Mouse (Mus musculus): ENCODE data around the gene Gpc1. TPM values are rescaled to one million over a fixed set of nuclear protein-coding genes. Genes with fewer than 3 reads are reported as not detected.

The Gpc1 gene
- total and polyA plus RNA-seq, 2 experiments from 2014 or later, result 57.8 to 215 TPM

DNA sequence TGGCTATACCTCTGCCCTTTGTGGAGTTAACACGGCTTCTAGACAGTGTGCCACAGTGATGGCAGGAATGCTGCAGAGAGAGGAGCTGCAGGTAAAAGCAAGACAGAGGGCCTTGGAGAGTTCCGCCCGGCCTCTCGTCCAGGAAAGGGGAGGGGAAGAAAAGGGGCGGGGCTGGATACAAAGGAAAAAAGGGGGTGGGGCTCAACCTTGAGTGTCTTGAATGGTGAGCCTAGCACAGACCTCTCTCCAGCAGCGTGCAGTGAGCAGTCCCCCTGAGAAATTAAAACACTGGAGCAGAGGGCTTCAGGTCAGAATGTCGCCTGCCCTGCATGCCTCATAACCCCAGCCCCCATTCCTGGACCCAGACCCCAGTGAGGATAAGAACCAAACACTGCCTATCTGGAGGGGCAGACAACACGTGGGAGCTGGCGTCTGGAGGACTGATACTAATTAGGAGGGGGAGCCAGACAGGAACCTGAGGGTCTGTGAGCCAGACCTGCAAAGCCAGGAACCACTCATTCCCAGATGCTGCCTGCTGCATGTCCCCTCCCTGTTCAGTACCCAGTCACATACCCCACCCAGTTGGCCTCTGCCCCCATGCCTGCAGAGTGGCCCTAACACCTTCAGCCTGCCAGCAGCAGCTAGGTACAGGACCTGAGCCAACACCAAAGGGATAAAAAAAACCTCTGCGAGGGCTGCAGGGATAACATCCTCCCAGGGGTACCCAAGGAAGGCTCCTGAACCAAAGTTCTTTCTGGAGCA lies 40.2 kb upstream of the Gpc1 start:
- no peak overlapping the region for H3K4me3 ChIP-seq (ENCODE audit: low read length)
- no peaks in the 10 kb centered on the region for H3K9me3 ChIP-seq (ENCODE audit: low read length)
- no peak overlapping the region for H3K27ac ChIP-seq
- 8% methylated on average over 9 of the region's 10 CpGs for WGBS
- no peaks in the 10 kb centered on the region; the same call in 1 of the 2 replicates for H3K4me1 ChIP-seq (ENCODE audit: insufficient read depth, low read length)
- TF ChIP-seq CTCF (IDR thresholded peaks at IDR 0.05; ENCODE audit: low read depth), result no peak
- ATAC-seq (peak; percentile 36; the same call in 1 of the 2 replicates), DNase-seq (ENCODE audit: low spot score) (no peak)
- no peaks in the 10 kb centered on the region for H3K27me3 ChIP-seq (ENCODE audit: insufficient read depth, low read length)
- H3K36me3 ChIP-seq (ENCODE audit: insufficient read depth, low read length), result no peaks in the 10 kb centered on the region
- no peak overlapping the region for H3K4me2 ChIP-seq (ENCODE audit: low read depth, low read length)
- H3K9ac ChIP-seq (replicated peaks; ENCODE audit: low read length), result no peak overlapping the region

DNA sequence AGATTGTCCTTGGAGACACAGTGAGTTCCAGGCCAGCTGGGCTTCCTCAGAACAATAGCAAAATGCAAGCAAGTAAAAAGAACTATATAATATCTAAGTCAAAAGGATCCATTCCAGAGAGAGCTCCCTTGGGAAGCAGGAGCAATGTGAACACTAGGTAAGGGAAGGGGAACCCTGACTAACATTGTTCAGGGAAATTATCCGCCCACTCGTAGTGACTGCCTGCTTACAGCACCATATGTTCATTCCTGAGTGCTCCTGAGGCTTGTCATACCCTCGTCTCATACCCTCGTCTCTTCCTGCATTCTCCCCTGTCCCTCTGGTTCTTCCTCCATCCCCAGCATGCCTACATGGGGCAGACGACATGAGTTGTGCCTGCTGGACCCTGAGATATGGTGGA lies 37.7 kb upstream of the Gpc1 start:
- Histone ChIP-seq H3K9ac (replicated peaks; ENCODE audit: low read length) (no peak overlapping the region), H3K4me2 (ENCODE audit: low read depth, low read length) (no peak overlapping the region), H3K27me3 (ENCODE audit: insufficient read depth, low read length) (no peaks in the 10 kb centered on the region), H3K9me3 (ENCODE audit: low read length) (no peaks in the 10 kb centered on the region), H3K4me1 (ENCODE audit: insufficient read depth, low read length) (no peaks in the 10 kb centered on the region; the same call in 1 of the 2 replicates), H3K4me3 (ENCODE audit: low read length) (no peak overlapping the region), H3K27ac (no peak overlapping the region), H3K36me3 (ENCODE audit: insufficient read depth, low read length) (no peaks in the 10 kb centered on the region)
- TF ChIP-seq CTCF (IDR thresholded peaks at IDR 0.05; ENCODE audit: low read depth), result no peak
- ATAC-seq, result no peak
- no peak for DNase-seq (ENCODE audit: low spot score)
- 53% methylated on average over 5 of the region's 5 CpGs for WGBS

DNA sequence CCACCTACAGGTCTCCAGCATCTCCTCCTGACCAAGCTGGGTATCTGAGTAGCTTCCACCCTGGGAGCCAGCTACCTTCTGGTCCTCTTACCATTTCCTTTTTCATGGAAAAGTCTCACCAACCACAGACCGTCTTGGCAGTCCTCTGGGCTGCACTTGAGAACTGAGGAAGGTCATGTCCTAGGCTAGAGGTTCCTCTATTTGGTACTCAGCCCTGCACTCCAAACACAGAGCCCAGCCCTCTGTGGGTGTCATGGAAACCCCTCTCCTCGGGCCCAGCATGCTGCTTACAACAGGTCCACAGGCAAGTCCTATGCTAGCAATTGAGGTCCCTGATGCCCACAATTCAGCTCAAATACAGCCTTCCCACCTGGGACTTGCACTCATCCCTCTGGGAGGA lies 33.0 kb upstream of the Gpc1 start:
- WGBS, result 79% methylated on average over 2 of the region's 2 CpGs

DNA sequence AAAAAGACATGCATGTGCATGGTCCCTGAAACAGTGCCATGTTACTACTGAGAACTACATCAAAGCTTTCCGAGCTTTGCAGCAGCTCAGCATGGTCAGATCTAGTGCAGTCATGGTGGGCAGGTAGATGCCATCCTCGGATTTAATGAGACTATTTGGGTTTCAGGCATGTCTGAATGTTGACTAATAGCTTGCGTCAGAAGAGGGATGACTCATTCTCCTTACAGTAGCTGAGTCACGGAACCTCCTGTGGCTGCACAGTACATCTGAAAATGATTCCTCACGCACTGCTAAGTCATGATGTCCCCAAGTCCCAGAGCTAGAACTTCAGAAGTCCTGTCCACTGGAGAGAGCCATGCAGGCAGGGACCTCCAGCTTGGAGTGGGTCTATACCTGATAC lies 31.8 kb upstream of the Gpc1 start:
- Histone ChIP-seq H3K27me3 (ENCODE audit: insufficient read depth, low read length) (no peaks in the 10 kb centered on the region), H3K4me1 (ENCODE audit: insufficient read depth, low read length) (no peaks in the 10 kb centered on the region), H3K36me3 (ENCODE audit: insufficient read depth, low read length) (no peaks in the 10 kb centered on the region), H3K4me3 (ENCODE audit: low read length) (no peak overlapping the region), H3K9me3 (ENCODE audit: low read length) (no peaks in the 10 kb centered on the region), H3K9ac (replicated peaks; ENCODE audit: low read length) (no peak overlapping the region), H3K4me2 (ENCODE audit: low read depth, low read length) (no peak overlapping the region), H3K27ac (no peak overlapping the region)
- ATAC-seq, result no peak
- no peak for TF ChIP-seq CTCF (IDR thresholded peaks at IDR 0.05; ENCODE audit: low read depth)
- WGBS, result 79% methylated on average over 5 of the region's 5 CpGs
- no peak for DNase-seq (ENCODE audit: low spot score)

More for the DNA sequence above, 33.0 kb upstream of the Gpc1 start:
- no peak for TF ChIP-seq CTCF (IDR thresholded peaks at IDR 0.05; ENCODE audit: low read depth)
- no peak overlapping the region for H3K4me3 ChIP-seq (ENCODE audit: low read length)
- no peak for DNase-seq (ENCODE audit: low spot score)
- H3K4me2 ChIP-seq (ENCODE audit: low read depth, low read length), result no peak overlapping the region
- H3K9me3 ChIP-seq (ENCODE audit: low read length), result no peaks in the 10 kb centered on the region
- H3K27me3 ChIP-seq (ENCODE audit: insufficient read depth, low read length), result no peaks in the 10 kb centered on the region
- no peak for ATAC-seq
- no peaks in the 10 kb centered on the region for H3K36me3 ChIP-seq (ENCODE audit: insufficient read depth, low read length)
- H3K9ac ChIP-seq (replicated peaks; ENCODE audit: low read length), result no peak overlapping the region
- no peaks in the 10 kb centered on the region for H3K4me1 ChIP-seq (ENCODE audit: insufficient read depth, low read length)
- H3K27ac ChIP-seq, result no peak overlapping the region

DNA sequence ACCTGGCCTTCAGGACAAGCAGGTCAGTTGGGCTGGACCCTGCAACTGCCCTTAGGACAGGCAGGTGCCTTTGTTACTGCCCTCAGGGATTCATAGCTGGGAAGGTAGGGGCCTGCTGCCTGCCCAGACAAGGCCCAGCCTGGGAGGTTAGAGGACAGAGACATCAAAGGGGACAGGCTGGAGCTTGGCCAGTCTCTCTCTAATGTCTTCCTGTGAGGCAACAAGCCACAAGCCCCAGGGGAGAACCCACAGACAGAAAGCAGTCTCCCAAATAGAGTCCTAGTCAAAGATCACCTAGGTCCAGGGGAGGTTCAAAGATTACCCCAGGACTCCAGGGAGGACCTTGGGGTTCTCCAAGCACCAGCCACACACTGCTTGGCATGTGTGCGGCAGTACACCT lies 29.1 kb upstream of the Gpc1 start:
- Histone ChIP-seq H3K4me2 (ENCODE audit: low read depth, low read length) (no peak overlapping the region), H3K4me1 (ENCODE audit: insufficient read depth, low read length) (no peaks in the 10 kb centered on the region), H3K36me3 (ENCODE audit: insufficient read depth, low read length) (no peaks in the 10 kb centered on the region), H3K4me3 (ENCODE audit: low read length) (no peak overlapping the region), H3K27ac (no peak overlapping the region), H3K9me3 (ENCODE audit: low read length) (no peaks in the 10 kb centered on the region), H3K27me3 (ENCODE audit: insufficient read depth, low read length) (no peaks in the 10 kb centered on the region), H3K9ac (replicated peaks; ENCODE audit: low read length) (no peak overlapping the region)
- DNase-seq (ENCODE audit: low spot score), result no peak
- WGBS, result 85% methylated on average over 1 of the region's 1 CpGs
- no peak for TF ChIP-seq CTCF (IDR thresholded peaks at IDR 0.05; ENCODE audit: low read depth)
- ATAC-seq, result no peak

DNA sequence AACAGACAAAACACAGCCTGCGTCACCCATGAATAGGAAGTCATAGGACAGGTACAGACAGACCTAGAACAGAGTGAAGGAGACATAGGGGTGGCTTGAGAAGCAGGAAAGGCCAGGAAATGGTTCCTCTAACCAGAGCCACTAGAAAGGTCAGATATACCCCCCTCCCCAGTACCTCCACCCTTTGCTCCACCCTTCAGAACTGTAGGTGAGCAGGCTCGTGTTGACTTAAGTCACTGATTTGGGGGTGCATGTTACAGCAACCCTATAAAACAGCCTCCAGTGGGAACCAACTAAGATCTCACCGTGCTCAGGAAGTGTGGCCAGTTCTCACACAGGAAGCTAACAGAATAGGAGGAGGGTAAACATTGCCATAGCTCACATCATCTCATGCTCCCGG lies 28.1 kb upstream of the Gpc1 start:
- H3K4me2 ChIP-seq (ENCODE audit: low read depth, low read length), result no peak overlapping the region
- H3K4me1 ChIP-seq (ENCODE audit: insufficient read depth, low read length), result no peaks in the 10 kb centered on the region
- TF ChIP-seq CTCF (IDR thresholded peaks at IDR 0.05; ENCODE audit: low read depth), result no peak
- H3K36me3 ChIP-seq (ENCODE audit: insufficient read depth, low read length), result no peaks in the 10 kb centered on the region
- DNase-seq (ENCODE audit: low spot score) (no peak), ATAC-seq (no peak)
- H3K27ac ChIP-seq, result no peak overlapping the region
- H3K9me3 ChIP-seq (ENCODE audit: low read length), result no peaks in the 10 kb centered on the region
- WGBS, result 89% methylated on average over 4 of the region's 4 CpGs
- no peak overlapping the region for H3K9ac ChIP-seq (replicated peaks; ENCODE audit: low read length)
- no peaks in the 10 kb centered on the region for H3K27me3 ChIP-seq (ENCODE audit: insufficient read depth, low read length)
- H3K4me3 ChIP-seq (ENCODE audit: low read length), result no peak overlapping the region

DNA sequence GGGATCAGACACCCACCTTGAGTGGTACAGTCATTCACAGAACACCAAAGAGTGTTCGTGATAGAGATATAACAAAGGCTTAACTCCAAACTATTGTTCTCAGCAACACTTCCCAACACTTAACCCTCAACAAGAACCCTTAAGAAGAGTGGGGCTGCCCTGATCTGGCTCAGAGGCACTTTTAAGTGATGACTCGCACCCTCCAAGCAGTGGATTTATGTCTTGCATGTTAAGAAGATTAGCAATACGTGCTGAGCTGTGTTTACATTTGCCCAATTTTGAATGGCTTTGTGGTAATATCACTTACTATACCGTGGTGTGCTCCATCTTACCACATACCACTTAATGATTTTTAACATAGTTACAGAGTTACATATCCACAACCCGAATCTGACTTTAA lies 26.3 kb upstream of the Gpc1 start:
- no peak overlapping the region for H3K4me2 ChIP-seq (ENCODE audit: low read depth, low read length)
- H3K9ac ChIP-seq (replicated peaks; ENCODE audit: low read length), result no peak overlapping the region
- no peaks in the 10 kb centered on the region for H3K36me3 ChIP-seq (ENCODE audit: insufficient read depth, low read length)
- no peak overlapping the region for H3K27ac ChIP-seq
- H3K27me3 ChIP-seq (ENCODE audit: insufficient read depth, low read length), result no peaks in the 10 kb centered on the region
- H3K4me1 ChIP-seq (ENCODE audit: insufficient read depth, low read length), result no peaks in the 10 kb centered on the region
- TF ChIP-seq CTCF (IDR thresholded peaks at IDR 0.05; ENCODE audit: low read depth), result no peak
- no peaks in the 10 kb centered on the region for H3K9me3 ChIP-seq (ENCODE audit: low read length)
- no peak overlapping the region for H3K4me3 ChIP-seq (ENCODE audit: low read length)
- 78% methylated on average over 5 of the region's 5 CpGs for WGBS
- ATAC-seq, result no peak
- DNase-seq (ENCODE audit: low spot score), result no peak
